Mouse (Mus musculus): ENCODE measurements around the gene Grip1. TPM values are rescaled to one million over a fixed set of nuclear protein-coding genes. Genes with fewer than 3 reads are reported as not detected.

Grip1 gene
- polyA plus RNA-seq, 1 experiment from 2014 or later, result 19.8 TPM

Other genes with a start within 250 kb of the Grip1 start
- gene Cand1, start 213.8 kb upstream of the Grip1 start, polyA plus RNA-seq (2015; fragmentation: Nextera tagmentation; extraction: Ambion mirVana), result 45.5 and 48.0 TPM in 2 replicates